Mouse (Mus musculus) CD8-positive naive resting alpha-beta T cell, adult 2 months (primary cell): Measurements from ENCODE around the gene Fastk.

Source experiments
- DNase-seq, 2 experiments: peaks; one replicate each; pipeline ENCODE4 v3.0.0; 2022; ENCODE audit warnings: low read depth in 2 of 2, low spot score in 2 of 2

The Fastk gene

GRCm38 (mm10) chr5:24392724-24393123, 52.4 kb downstream of the Fastk start:
- no peak for DNase-seq

- DNase-seq = no peak
These were observed 53.2 kb downstream of the Fastk start, which contains the start of gene Atg9b for GRCm38 (mm10) chr5:24391864-24392263. Atg9b (minus strand) TSS chr5:24392143.

GRCm38 (mm10) chr5:24389658-24390020, 55.4 kb downstream of the Fastk start:
- no peak for DNase-seq

- no peak for DNase-seq
These were observed 56.0 kb downstream of the Fastk start for GRCm38 (mm10) chr5:24389011-24389657.
